Mouse (Mus musculus) liver, adult 10 weeks (tissue): ENCODE measurements around the gene Commd9. TPM values are rescaled to one million over a fixed set of nuclear protein-coding genes. Genes with fewer than 3 reads are reported as not detected.

Experiments used
- polyA plus RNA-seq: library from polyadenylated mRNA; stranded (reverse); fragments of 350-450 nt; fragmentation: Illumina TruSeq; extraction: RNeasy Lipid Tissue Mini Kit (QIAGEN cat#74804); gene quantifications from one replicate; pipeline ENCODE4 v1.2.3, GENCODE M21; 2014; ENCODE audit warnings: low read depth, low replicate concordance

Commd9 gene
- polyA plus RNA-seq: 2.3 TPM

DNA sequence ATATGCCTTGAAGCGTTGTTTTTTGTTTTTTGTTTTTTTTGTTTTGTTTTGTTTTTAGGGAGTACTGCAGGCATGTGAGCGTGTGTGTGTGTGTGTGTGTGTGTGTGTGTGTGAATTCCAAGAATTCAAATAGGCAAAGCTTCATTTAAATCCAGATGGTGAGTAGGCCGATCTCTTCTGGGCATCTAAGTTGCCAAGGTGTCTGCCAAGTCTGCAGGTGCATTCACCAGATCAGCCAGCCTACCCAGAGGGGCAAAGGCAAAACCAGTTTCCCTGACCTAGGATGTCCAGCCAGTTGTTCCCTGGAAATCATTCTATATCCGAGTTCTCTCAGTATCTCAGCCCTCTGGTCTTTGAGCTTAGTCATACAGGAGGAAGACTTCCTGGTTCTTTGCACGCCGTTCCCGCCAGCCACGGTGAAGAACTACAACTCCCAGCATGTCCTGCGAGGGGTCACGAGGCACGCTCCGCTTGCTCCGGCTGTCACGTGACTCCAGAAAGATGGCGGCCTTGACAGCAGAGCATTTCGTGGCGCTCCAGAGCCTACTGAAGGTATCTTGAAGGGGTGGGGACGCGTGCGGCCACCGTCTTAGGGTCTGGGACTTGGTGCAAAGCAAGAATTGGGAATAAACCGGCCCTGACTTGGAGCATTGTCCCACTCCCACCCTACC, at the start of gene Commd9:
Commd9 (plus strand) TSS at position 480 of the 671 bp plus-strand sequence.

DNA sequence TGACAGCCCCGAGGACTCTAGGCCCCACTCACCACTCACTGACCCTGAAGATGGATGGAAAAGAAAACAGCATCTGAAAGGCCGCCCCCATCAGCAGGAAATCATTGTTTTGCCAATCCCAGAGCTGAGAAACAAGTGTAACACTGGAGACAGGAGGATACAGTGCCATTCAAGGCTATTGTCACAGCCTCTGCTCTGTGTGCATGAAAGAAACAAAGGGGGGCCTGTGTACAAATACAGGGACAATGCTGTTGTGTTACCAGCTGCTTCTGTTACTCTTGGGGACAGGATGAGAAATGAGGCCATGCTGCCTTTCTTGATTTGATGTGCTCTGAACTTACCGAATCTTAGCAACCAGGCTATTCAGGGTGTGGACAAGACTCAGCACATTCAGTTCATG, 3.0 kb upstream of the Commd9 start, which contains the start of gene Prr5l:
Prr5l (minus strand) TSS at position 30 of the 400 bp plus-strand sequence.

Other genes starting within 250 kb of the Commd9 start
- gene Rag1, start 236.7 kb upstream of the Commd9 start, polyA plus RNA-seq: not detected
- 79.7 TPM for gene B230118H07Rik, start 236.7 kb upstream of the Commd9 start, polyA plus RNA-seq
- gene Traf6, start 207.8 kb upstream of the Commd9 start, polyA plus RNA-seq: 11.7 TPM
- 0.77 TPM for gene Prr5l, start 3.2 kb upstream of the Commd9 start, polyA plus RNA-seq